Mouse (Mus musculus) CH12.LX (cell line): Measurements from ENCODE around the gene C3.

Source experiments
- BHLHE40 ChIP-seq: IDR thresholded peaks from 2 replicates; pipeline ENCODE4 v1.6.1; 2011; ENCODE audit warnings: mild to moderate bottlenecking, low read depth, low read length, improper control_type of control experiment
- CHD1 ChIP-seq: IDR thresholded peaks from 2 replicates; pipeline ENCODE4 v1.6.1; 2012; ENCODE audit warnings: low read depth, low read length, improper control_type of control experiment, inconsistent platforms
- CTCF ChIP-seq, 2 experiments: IDR thresholded peaks in 1 of 2; conservative IDR thresholded peaks in 1 of 2; 2 replicates each; pipeline ENCODE4 v1.5.1; 2011 to 2012; ENCODE audit warnings: low read depth in 2 of 2, low read length in 2 of 2, improper control_type of control experiment in 1 of 2, inconsistent platforms in 1 of 2, mild to moderate bottlenecking in 1 of 2, moderate library complexity in 1 of 2
- E2F4 ChIP-seq: IDR thresholded peaks from 2 replicates; pipeline ENCODE4 v1.6.1; 2011; ENCODE audit warnings: low read depth, low read length, improper control_type of control experiment; ENCODE audit not compliant: insufficient replicate concordance
- ELF1 ChIP-seq: IDR thresholded peaks from 2 replicates; pipeline ENCODE4 v1.6.1; 2014; ENCODE audit warnings: low read depth, mild to moderate bottlenecking, inconsistent platforms, low read length, improper control_type of control experiment
- GABPA ChIP-seq: IDR thresholded peaks from 2 replicates; pipeline ENCODE4 v1.6.1; 2012; ENCODE audit warnings: low read depth, low read length, improper control_type of control experiment, inconsistent platforms; ENCODE audit not compliant: insufficient replicate concordance
- POLR2A ChIP-seq: IDR thresholded peaks from 2 replicates; pipeline ENCODE4 v1.6.1; 2011; ENCODE audit warnings: low read depth, mild to moderate bottlenecking, improper control_type of control experiment, low read length
- RCOR1 ChIP-seq: conservative IDR thresholded peaks from 2 replicates; pipeline ENCODE4 v1.6.1; 2012; ENCODE audit warnings: low read depth, mild to moderate bottlenecking, inconsistent platforms, low read length, improper control_type of control experiment
- SIN3A ChIP-seq: IDR thresholded peaks from 2 replicates; pipeline ENCODE4 v1.6.1; 2012; ENCODE audit warnings: low read length, improper control_type of control experiment, inconsistent platforms
- SMC3 ChIP-seq: IDR thresholded peaks from 2 replicates; pipeline ENCODE4 v1.6.1; 2011; ENCODE audit warnings: low read depth, low read length, improper control_type of control experiment
- TCF12 ChIP-seq: IDR thresholded peaks from 2 replicates; pipeline ENCODE4 v1.6.1; 2014; ENCODE audit warnings: low read depth, mild to moderate bottlenecking, inconsistent platforms, low read length, improper control_type of control experiment
- ZC3H11A ChIP-seq: IDR thresholded peaks from 2 replicates; pipeline ENCODE4 v1.6.1; 2012; ENCODE audit warnings: low read depth, mild to moderate bottlenecking, inconsistent platforms, low read length, improper control_type of control experiment
- ZMIZ1 ChIP-seq: IDR thresholded peaks from 2 replicates; pipeline ENCODE4 v1.6.1; 2012; ENCODE audit warnings: low read depth, mild to moderate bottlenecking, inconsistent platforms, low read length, improper control_type of control experiment
- ZNF384 ChIP-seq: IDR thresholded peaks from 2 replicates; pipeline ENCODE4 v1.6.1; 2012; ENCODE audit warnings: low read depth, low read length, improper control_type of control experiment, inconsistent platforms

GRCm38 (mm10) chr17:57231321-57231771 is 3.4 kb upstream of the C3 start:
- TF ChIP-seq ZC3H11A (no peak), SIN3A (no peak), SMC3 (no peak), POLR2A (no peak), RCOR1 (no peak), CTCF (conservative IDR thresholded peaks at IDR 0.05 in 1 of 2, IDR thresholded peaks at IDR 0.05 in 1 of 2; ENCODE audit: low read depth in 2 of 2, low read length in 2 of 2) (no peak), ZNF384 (no peak), ZMIZ1 (no peak), CHD1 (no peak), ELF1 (no peak), BHLHE40 (no peak), E2F4 (no peak), TCF12 (no peak), GABPA (no peak)
